Mouse (Mus musculus): ENCODE data around the gene Ate1.

DNA sequence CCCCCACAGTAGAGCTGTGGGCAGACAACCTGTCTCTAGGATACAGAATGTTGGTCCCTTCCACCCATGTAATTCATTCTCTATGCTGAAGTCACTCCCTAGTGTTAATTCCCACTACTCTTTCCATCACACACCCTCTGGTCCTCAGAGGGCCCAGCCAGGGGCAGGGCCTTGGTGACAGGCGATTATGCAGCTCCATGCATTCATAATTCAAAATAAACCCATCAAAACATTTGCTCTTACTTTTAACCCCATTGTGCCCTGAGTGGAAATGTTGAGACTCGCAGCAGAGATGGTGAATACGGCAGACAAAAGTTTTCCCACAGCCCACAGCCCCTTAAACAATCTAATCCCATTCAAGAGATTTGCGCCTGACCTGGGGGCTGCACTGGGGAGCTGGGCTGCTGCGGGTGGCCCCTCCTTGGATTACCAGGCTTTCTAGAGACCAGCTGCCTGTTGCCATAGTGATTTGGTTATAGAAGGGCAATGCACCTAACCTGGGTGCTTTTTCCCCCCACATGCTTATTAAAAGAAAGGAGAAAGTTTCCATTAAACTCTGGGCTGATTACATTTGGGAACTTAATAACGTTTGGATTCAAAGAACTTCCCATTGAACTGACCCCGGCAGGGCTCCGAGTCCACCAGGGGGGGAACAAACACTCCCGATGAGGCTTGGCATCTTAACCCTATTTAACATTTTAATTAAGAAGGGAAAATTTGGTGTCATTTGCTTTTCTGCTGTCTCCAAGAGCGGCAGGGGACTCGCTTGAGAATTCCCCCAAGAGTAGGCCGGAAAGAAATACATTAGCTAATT is 152.7 kb downstream of the Ate1 start:
- TF ChIP-seq POLR2A (IDR thresholded peaks at IDR 0.05; ENCODE audit: borderline replicate concordance, control insufficient read depth, low read depth, low read length), result no peak
- TF ChIP-seq CTCF (IDR thresholded peaks at IDR 0.05; ENCODE audit: control insufficient read depth, insufficient read depth, low read length), result no peak
